Mouse (Mus musculus) bone marrow, adult 2 months (tissue): ENCODE measurements around the gene Tfe3. TPM values are rescaled to one million over a fixed set of nuclear protein-coding genes. Genes with fewer than 3 reads are reported as not detected.
A peak's percentile ranks its signal among the peaks of the same experiment; 100 is the strongest.
"Not testable (repeated sequence)": the region's sequence is repeated elsewhere in the genome, so short reads cannot be mapped to it uniquely, and the experiment has no call there.

ENCODE experiments used
- H3K27ac ChIP-seq: fragments of 200-500 bp; 2 replicates; pipeline ENCODE4 v1.5.1; 2012; ENCODE audit warnings: low read depth, mild to moderate bottlenecking, control low read depth, inconsistent platforms, low read length; ENCODE audit not compliant: control insufficient read depth, poor library complexity, insufficient read depth
- H3K4me1 ChIP-seq: fragments of 200-500 bp; 2 replicates; pipeline ENCODE4 v1.6.1; 2011; ENCODE audit warnings: low read length; ENCODE audit not compliant: control insufficient read depth, insufficient read depth
- H3K4me3 ChIP-seq: fragments of 200-500 bp; replicated peaks from 2 replicates; pipeline ENCODE3; 2011; ENCODE audit warnings: mild to moderate bottlenecking, low read depth, low read length, control low read depth; ENCODE audit not compliant: control insufficient read depth
- CTCF ChIP-seq: fragments of 200-500 bp; IDR thresholded peaks from 2 replicates; pipeline ENCODE4 v1.5.1; 2011; ENCODE audit warnings: low read length, control low read depth; ENCODE audit not compliant: control insufficient read depth, insufficient read depth
- POLR2A ChIP-seq: fragments of 200-500 bp; IDR thresholded peaks from 2 replicates; pipeline ENCODE4 v1.6.1; 2011; ENCODE audit warnings: low read depth, mild to moderate bottlenecking, control low read depth, low read length, borderline replicate concordance; ENCODE audit not compliant: control insufficient read depth
- WGBS: fragments of 180-500 bp; shearing (Covaris S2); methylation state at CpG from one replicate; pipeline ENCODE4 v1.1.7; 2018; 5-methylcytosine and 5-hydroxymethylcytosine counted together
- polyA plus RNA-seq: library from polyadenylated mRNA; stranded (reverse); fragments of >200 nt; gene quantifications from 2 replicates; pipeline ENCODE4 v1.2.4, GENCODE M21; 2011; ENCODE audit warnings: low replicate concordance; ENCODE audit not compliant: missing spikeins, insufficient read depth, insufficient read length

Gene Tfe3
- 15.5 and 22.3 TPM in 2 replicates for polyA plus RNA-seq

DNA sequence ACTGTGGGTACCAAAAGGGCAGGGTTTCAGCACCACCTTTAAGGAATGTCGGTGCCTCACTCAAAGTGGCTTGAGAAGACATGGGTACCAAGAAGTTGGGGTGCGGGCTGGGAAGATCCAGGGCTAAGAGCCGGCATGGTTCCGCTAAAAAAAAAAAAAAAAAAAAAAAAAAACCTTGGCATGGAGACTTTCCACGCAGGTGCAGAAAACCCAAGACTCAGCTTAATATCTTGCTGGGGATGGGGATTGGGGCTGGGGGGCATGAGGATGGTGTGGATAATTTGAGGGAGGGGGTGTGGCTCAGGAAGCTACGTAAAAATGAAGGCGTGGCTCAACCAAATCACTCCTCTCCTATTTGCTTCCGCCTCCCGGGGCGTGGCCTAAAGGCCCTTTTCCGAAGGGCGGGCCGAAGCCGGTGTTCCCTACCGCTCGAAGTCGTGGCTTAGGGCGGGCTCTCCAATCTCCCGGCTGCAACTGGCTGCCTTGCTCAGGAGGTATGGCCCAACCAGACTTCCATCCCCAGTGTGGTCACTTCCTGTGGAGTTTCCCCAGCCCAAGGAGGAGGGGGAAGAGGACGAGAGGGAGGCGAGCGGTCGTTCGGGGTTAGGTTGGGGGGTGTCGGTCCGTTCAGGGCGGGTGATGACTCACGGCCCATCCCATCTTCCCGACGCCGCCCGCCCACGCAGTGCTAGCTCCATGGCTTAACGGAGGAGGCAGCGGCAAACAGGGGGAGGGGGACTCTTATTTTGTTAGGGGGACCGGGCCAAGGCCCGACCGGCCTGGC lies at the start of gene Tfe3:
Gene Tfe3 (plus strand): TSS at position 424 of the 784 bp plus-strand sequence.
- no peaks in the 10 kb centered on the region for H3K4me1 ChIP-seq
- H3K27ac ChIP-seq: peak within 1 kb of the TSS; percentile 89
- 22% methylated on average over 29 of the region's 38 CpGs for WGBS
- H3K4me3 ChIP-seq: peak within 1 kb of the TSS; percentile 97
- peak; percentile 39; the same call in 1 of the 2 replicates for TF ChIP-seq POLR2A
- no peak for TF ChIP-seq CTCF

GRCm38 (mm10) chrX:7713764-7714134 lies 48.6 kb upstream of the Tfe3 start:
- peak overlapping the region; percentile 51 for H3K4me3 ChIP-seq
- H3K27ac ChIP-seq, H3K4me1 ChIP-seq: not testable (repeated sequence)
- 8% methylated on average over 6 of the region's 12 CpGs for WGBS

- H3K4me1 ChIP-seq: not testable (repeated sequence)
- Histone ChIP-seq H3K27ac (peak within 1 kb of the TSS; percentile 66), H3K4me3 (peak within 1 kb of the TSS; percentile 51)
- WGBS: 24% methylated on average over 51 of the region's 60 CpGs
Measured at GRCm38 (mm10) chrX:7714135-7714899, 48.0 kb upstream of the Tfe3 start, which contains the start of gene Wdr45. Gene Wdr45, plus strand, starts transcription at chrX:7714333.

DNA sequence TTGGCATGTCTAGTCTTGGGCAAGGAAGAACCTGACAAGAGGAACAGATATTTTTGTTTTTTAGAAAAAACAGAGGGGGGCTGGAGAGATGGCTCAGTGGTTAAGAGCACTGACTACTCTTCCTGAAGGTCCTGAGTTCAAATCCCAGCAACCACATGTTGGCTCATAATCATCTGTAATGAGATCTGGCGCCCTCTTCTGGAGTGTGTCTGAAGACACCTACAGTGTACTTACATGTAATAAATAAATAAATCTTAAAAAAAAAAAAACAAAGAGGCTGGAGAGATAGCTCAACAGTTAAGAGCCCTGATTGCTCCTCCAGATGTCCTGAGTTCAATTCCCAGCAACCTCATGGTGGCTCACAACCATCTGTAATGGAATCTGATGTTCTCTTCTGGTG lies 46.3 kb upstream of the Tfe3 start:
- H3K4me3 ChIP-seq, H3K27ac ChIP-seq, H3K4me1 ChIP-seq: not testable (repeated sequence)
- 36% methylated on average over 1 of the region's 1 CpGs for WGBS

DNA sequence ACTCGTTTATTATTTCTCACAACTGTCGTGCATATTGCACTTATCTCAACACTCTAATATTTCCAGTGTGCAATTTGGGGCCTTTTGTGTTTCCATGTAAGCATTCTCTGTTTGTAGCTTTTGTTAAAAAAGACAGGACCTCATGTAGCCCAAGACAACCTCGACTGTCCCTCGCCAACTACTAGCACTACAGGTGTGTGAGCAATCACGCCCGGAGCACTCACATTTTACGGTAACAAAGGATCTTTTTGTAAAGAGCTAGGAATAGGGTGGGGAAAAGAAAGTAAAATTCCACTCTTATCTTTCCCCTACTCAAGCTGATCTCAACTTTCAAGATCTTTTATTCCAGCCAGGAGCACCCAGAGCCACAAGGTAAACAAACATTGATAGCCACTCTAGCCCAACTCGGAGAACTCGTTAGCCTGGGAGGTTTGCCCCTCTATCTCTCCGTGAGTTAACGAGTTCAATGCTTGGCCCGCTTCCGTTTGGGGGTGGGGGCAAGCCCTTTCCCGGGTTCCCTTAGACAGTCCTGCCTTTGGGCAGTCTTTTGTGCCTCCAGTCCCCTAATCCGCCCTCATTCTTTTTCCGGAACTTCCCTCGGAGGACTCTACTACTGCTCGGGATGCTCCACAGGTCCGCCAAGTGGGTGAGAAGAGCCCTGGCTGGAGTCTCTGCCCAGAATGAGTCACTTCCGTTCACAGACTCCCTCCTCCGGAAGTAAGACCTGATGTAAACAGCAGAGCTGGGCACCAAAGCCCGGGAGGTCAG lies 40.7 kb upstream of the Tfe3 start, which contains the start of gene Gm45208:
Gene Gm45208 (plus strand): TSS at position 732 of the 768 bp plus-strand sequence.
- Histone ChIP-seq H3K4me3 (peak within 1 kb of the TSS; percentile 99), H3K4me1 (no peaks in the 10 kb centered on the region), H3K27ac (peak within 1 kb of the TSS; percentile 92)
- no peak for TF ChIP-seq POLR2A
- TF ChIP-seq CTCF: no peak
- 13% methylated on average over 22 of the region's 22 CpGs for WGBS

DNA sequence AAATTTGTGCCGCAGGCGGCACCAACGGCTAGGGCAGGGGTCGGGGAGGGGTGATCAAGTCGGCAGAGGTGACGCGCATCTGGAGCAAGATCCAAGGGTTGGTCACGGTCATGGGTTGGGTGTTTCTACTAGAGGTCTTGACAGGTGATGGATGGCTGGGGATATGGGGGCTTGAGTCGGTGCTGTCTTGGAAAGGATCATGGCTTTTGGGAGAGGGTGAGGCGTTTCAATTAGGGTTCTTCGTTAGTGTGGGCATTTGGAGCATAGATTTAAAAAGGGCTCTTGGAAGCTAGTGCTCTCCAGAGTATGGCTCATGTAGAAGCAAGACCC lies 40.1 kb upstream of the Tfe3 start:
- WGBS: 14% methylated on average over 11 of the region's 11 CpGs
- TF ChIP-seq CTCF: no peak
- peak; percentile 38; the same call in 1 of the 2 replicates for TF ChIP-seq POLR2A
- H3K4me1 ChIP-seq: no peaks in the 10 kb centered on the region
- peak overlapping the region; percentile 99 for H3K4me3 ChIP-seq
- peak overlapping the region; percentile 92 for H3K27ac ChIP-seq

DNA sequence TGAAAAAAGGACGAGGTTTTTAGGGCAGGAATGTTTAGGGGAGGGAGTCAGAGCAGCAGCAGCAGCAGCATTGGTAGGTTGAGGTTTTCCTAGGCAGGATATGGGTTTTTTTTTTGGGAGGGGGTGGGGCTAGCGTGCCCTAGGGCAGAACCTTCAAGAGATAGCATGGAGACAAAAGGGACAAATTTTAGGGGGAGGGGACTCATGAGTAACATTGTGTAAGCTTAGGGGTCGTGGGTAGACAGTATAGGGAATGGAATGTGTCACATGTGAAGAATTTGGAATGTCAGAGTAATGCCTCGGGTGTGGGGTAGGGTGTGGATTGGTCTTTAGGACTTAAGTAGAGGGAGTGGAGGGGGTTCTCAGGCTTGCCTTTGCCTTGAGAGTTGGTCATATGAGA lies 39.7 kb upstream of the Tfe3 start:
- no peak for TF ChIP-seq POLR2A
- no peak for TF ChIP-seq CTCF
- 9% methylated on average over 4 of the region's 4 CpGs for WGBS
- H3K4me1 ChIP-seq: no peaks in the 10 kb centered on the region

GRCm38 (mm10) chrX:7724135-7724534 lies 38.2 kb upstream of the Tfe3 start:
- Histone ChIP-seq H3K27ac (no peak overlapping the region), H3K4me1 (no peaks in the 10 kb centered on the region; the same call in 1 of the 2 replicates), H3K4me3 (no peak overlapping the region)
- TF ChIP-seq POLR2A (no peak), CTCF (no peak)
- WGBS: 80% methylated on average over 7 of the region's 7 CpGs

More for the DNA sequence above, 39.7 kb upstream of the Tfe3 start:
- peak overlapping the region; percentile 99 for H3K4me3 ChIP-seq
- no peak overlapping the region; the same call in 1 of the 2 replicates for H3K27ac ChIP-seq
